Mouse (Mus musculus) small intestine, adult 2 months (tissue): ENCODE data around the gene Agbl2.

Experiments used
- CTCF ChIP-seq: fragments of 200-500 bp; IDR thresholded peaks from 2 replicates; pipeline ENCODE4 v1.5.1; 2012; ENCODE audit warnings: low read depth, mild to moderate bottlenecking, control low read depth, inconsistent platforms, low read length, moderate library complexity, mixed read lengths; ENCODE audit not compliant: insufficient replicate concordance, insufficient read length; ENCODE audit errors: extremely low read depth
- POLR2A ChIP-seq: fragments of 200-500 bp; IDR thresholded peaks from 2 replicates; pipeline ENCODE4 v1.6.1; 2012; ENCODE audit warnings: low read depth, mild to moderate bottlenecking, control low read depth, inconsistent platforms, low read length, moderate library complexity

DNA sequence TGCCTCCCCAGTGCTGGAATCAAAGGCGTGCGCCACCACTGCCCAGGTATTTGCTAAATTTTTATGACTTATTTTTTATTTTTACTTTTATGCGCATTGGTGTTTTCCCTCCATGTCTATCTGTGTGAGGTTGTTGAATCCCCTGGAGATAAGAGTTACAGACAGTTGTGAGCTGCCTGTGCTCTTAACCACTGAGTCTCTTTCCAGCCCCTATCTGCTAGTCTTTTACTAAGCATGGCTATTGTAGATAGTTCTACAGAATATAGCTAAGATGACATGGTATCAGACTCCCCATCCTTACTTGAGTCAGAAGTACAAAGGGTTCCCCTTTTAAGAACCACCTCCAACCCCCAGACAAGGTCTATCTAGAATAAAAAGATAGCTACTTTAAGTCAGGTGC lies 28.3 kb upstream of the Agbl2 start:
- TF ChIP-seq POLR2A (no peak), CTCF (no peak)
